Mouse (Mus musculus): ENCODE measurements at regions not wholly inside any gene's neighbourhood (a gene's known extent, or its start where the extent isn't known, plus 50 kb on each side); places are given as distances from the start of the nearest gene placed in this dataset.

DNA sequence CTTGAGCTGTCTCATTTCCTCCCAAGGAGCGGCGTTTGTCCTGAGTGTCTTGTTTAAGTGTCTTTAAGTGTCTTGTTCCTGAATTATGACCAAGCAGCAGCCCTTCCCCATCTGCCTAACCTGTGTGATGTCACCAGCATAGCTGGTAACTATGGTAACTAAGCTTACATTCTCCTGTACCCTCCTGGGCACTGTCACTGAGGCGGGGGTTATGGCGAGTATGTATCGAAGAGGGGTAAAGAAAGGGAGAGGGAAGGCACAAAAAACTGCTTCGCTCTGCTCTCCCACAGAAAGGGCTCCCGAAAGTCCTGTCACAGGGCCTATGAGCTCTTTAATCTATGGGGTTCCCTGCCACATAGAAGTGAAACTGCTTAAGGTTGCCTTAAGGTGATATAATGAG lies 89.6 kb downstream of the Ppp4r2 start:
- DNase-seq (ENCODE audit: low spot score): no peak

DNA sequence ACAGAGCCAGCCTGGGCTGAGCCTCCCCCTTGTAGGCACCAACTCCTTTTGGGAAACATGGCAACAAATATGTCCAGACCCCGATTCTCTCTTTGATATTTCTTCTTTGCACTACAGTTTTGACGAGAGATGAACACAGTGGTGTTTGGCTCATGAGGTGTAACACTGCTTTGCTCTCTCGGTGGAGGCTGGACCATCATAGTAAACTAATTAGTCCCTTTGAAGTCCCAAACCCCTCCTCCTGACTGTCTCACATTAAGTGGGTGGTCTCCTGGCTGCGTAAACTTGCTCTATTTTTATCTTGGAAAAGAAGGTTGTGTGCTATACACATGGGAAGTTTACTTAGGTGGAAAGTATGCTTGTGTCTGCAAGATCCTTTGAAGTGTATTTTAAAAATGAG lies 90.3 kb downstream of the Ppp4r2 start:
- DNase-seq (ENCODE audit: low spot score): no peak

DNA sequence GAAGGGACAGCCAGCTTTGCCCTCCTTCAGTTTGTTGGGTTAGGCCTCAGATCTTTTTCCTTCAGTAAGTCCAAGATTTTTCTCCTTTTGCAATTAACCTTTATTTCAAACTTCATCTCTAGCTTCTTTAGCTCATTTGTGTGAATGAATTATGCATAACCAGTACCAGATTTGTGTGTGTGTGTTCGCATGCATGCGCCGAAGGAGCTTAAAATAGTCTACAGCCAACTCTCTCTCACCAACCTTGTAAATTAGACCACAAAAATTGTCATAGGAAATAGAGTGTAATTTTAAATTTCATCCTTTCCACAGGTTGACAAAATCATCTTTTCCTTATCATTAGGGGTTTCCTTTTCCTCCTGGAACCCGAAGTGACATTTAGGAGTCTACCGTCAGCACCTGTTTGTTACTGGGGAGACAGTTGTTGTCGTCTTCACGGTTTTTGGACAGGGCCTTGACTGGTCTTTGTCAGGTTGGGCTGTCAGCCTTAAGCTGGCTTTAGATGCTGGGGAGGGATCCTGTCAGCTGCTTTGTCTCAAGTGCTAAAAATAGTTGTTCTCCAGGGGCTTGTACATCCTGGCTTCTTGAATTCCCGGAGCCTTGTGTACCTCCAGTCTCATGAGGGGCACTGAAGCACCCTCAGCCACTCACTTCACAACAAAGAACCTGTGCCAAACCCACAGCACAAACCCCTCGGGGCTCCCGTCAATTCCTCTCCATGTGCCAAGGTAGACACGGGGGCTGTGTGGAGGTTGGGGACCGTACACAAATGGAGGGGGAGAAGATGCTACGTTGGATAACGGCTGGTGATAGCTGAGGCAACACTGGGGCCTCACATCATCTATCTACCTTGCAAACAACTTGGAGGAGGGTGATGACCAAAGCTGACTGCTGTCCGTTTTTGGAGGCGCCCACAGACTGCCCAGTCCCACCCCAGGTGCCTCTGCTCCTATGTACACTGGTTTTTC lies 95.7 kb downstream of the Ppp4r2 start:
- no peak for DNase-seq (ENCODE audit: low spot score)

DNA sequence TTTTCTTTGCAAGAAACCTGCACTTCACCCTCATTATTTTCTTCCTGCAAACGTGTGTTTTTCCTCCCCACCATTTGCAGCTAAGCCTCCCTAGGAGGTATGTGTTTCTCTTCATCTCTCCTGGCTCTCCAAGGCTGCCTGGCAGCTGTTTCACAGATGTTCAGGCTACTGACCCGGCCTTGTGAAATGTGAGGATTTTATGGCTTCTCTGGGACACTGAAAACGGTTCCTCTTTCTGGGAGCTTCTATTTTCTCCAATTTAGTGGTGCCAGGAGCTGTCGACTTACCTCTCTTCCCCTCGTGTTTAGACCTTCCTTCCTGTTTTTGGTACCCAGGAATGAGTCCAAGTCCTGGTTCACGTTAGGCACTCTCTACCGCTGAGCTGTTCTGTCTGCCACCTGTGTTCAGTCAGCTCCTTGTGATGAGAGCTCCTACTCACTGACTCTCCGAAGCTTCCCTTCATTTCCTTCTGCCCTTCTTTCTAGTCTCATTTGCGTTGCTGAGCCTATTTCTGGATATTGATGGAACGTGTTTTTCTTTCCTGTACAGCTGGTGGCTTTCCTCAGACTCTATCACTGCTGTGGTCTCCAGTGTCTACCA lies 96.4 kb downstream of the Ppp4r2 start:
- peak; percentile 8 for DNase-seq (ENCODE audit: low spot score)

DNA sequence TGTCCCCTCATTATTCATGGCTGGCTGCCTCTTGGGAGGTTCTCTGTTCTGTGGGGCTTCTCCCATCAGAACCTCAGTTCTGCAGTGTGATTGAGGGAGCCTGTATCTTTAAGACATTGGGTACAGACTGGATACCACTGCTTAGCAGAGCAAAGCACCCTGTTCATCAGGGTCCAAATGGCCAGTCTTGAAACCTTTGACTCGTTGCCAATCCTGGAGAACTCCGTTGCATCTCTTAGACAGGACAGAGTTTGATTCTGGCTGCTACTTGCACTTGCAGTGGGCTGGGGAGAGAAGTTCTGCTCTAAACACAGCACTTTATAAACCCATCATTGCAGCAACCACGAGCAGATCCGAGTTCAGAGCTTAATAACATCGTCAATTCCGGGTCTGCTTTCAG lies 97.3 kb downstream of the Ppp4r2 start:
- no peak for DNase-seq (ENCODE audit: low spot score)

DNA sequence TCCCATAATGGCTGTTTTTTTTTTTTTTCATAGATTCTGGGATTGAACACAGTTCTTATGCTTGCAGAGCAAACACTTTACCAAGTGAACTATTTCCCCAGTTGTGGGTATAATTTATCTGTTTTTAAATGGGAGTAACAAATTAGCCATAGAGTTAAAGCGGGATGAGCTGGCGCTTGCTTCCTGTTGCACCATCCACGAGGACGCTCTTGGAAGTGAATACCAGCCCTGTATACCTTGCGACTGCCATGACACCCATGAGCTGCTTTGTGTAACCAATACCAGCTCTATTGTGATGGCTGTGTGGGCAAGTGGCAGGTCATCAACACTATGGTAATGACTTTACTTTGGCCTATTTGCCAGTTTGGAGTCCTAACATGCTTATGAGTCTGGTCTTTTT lies 101.0 kb downstream of the Ppp4r2 start:
- DNase-seq (ENCODE audit: low spot score): no peak

DNA sequence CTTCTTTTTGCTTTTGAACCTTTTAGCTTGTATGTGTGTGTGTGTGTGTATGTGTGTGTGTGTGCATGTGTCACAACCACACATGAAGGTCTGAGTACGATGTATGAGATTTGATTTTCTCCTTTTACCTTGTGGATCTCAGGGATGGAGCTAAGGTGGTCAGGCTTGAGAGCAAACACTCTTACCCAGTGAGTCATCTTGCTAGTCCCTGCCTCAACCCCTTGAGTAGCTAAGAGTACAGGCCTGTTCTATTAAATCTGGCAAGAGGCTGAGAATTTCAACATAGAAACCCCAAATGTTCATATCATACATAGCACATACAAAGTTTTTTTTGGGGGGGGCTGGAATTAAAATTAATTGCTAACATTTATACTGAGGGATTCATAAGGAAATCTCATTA lies 104.4 kb downstream of the Ppp4r2 start:
- no peak for DNase-seq (ENCODE audit: low spot score)

DNA sequence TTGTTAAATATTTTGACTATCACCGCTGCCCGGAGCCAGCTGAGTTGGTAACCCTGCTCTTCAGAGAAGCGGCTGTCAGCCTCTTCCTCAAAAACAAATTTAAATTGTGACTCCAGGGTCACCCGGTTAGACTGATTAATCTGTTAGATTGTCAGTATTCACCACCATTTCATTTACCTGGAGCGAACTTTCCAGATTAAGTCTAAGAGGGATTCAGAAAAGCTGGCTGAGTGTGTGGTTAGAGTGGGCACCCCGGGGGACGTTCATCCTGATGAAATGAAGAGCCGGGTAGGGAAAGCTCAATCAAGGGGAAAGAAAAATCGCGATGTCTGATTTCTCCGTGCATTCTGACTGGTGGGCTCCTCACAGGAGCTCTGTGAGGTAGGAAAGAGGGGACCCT lies 105.0 kb downstream of the Ppp4r2 start:
- no peak for DNase-seq (ENCODE audit: low spot score)

DNA sequence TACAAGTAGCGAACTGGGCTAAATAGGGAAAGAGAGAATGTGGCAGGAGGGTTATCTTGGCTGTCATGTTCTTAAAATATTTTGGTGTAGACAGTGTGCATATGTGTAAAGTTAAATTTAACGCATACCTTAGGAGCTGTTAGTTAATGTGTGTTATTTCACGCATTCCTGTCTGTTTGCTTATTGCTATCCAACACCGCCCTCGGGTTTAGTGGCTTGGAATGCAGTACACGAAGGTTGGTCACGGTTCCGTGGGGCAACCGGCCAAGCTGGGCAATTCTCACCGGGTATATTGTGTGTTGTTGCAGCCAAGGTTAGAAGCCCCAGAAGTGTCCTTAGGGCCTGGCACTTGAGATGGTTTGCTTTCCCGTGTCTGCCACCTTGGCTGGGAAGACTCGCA lies 105.6 kb downstream of the Ppp4r2 start:
- no peak for DNase-seq (ENCODE audit: low spot score)

DNA sequence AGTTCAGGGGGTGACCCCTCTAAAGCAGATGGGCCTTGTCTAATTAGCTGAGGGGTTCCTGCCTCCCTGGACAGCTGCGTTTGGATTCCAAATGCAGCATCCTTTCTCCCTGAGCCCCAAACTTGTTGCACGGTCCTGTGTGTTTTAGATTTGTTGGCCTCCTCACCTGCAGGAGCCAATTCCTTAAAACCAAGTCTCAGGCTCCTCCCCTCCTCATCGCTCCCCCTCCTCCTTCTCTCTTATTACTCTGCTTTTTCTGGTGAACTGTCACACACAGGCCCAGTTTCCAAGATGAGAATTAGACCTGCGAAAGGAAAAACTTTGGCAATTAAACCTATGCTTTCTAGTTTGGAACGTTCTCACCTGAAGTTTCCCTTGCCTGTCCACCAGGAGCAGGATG lies 106.3 kb downstream of the Ppp4r2 start:
- DNase-seq (ENCODE audit: low spot score): no peak

DNA sequence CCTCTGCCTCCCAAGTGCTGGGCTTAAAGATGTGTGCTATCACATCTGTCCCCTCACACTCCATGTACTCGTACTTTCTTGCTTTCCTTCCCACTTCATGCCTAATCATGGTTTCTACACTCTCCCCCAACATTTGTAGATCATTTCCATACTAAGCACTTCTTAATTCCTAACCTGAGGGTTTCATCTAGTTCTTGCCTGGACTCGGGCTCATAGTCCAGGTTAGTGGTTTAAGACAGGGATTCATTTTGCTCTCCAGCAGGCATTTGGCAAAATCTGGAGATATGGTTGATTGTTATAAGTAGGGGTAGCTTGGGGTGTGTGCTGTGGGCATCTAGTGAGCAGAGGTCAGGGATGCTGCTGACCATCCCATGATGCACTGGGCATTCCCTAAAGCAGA lies 108.3 kb downstream of the Ppp4r2 start:
- DNase-seq (ENCODE audit: low spot score): no peak

DNA sequence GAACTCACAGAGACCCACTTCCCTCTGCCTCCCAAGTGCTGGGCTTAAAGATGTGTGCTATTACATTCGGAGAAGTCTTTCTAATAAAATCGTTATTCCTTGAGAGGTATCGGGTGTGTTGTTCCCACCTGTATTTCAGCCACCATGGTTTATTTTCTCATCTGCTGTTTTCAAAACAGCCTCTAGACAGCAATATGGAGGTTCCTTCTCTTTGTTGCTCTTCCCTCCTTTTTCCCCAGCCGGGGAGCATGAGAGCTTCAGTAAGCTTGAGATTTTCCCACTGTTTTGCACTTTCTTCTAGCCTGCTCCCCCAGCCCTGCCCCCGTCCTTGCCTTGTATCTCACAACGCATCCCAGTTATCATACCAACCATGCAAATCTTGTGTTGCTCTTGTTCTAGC lies 109.5 kb downstream of the Ppp4r2 start:
- DNase-seq (ENCODE audit: low spot score): no peak

DNA sequence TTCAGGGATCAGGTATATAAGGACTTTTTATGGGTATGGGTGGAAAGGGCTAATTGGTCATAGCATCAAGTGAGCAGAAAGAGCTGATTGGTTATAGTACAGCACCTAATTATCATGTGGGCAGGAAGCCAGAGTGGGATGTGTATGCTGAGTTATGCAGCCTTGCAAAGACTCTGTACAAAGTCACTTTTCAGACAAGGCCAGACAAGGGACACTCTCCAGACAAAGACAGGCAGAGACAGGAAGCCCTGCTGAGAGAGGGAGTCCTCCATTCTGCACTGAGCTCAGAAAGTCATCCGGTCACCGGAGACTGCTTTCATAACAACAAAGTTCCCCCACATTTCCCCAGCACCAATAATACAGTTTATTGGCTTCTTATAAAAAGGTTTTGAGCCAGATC lies 112.4 kb downstream of the Ppp4r2 start:
- no peak for DNase-seq (ENCODE audit: low spot score)

DNA sequence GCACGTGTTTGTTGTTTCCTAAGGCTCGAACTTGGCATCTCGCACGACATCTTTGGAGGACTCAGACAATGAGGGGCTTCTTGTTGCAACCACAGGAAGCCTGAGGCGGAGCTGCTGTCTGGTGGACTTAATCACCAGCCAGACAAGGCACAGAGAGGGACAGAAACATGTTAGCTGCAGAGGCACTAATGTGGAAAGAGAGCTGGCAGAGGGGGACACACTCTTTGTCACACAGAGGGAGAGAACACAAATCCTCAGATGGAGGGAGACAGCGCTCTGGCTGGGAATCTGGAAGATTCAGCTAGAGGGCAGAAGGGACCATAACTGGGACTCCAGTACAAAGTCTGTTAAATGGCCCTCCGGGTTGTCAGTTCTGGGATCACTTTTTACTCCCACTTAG lies 114.9 kb downstream of the Ppp4r2 start:
- DNase-seq (ENCODE audit: low spot score): no peak

DNA sequence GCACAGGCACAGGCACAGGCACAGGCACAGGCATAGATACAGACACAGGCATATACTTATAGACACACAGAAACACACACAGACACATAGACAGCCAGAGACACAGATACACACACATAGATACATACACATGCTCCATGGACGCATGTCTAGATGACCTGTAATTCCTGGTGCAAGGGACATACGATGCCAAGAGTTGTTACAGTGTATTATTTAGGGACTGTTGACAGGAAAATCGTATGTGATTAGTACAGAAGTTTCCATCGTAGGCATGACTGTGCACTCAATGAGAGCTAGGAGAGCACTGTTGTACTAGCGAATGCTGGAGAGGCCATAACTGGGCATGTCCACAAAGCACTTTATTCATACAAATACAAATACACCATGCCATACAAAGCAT lies 118.2 kb downstream of the Ppp4r2 start:
- DNase-seq (ENCODE audit: low spot score): no peak

DNA sequence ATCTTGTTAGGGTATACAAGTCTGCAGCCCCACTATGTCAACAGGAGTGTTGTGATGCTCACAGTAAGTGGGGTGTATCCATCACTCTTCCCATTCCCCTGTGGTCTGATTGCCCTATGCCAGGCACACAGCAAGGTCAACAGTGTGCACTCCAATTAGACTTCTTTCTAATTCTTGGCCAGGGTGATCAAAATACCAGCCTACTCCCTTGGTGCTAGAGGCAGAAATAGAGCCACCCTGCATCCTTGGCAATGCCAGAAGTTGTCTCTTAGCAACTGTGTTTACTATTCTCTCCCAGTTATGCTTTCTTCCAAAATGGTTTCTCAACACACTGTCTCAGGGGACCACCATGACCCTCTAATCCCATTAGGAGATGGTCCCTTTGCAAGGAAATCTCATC lies 119.0 kb downstream of the Ppp4r2 start:
- no peak for DNase-seq (ENCODE audit: low spot score)

DNA sequence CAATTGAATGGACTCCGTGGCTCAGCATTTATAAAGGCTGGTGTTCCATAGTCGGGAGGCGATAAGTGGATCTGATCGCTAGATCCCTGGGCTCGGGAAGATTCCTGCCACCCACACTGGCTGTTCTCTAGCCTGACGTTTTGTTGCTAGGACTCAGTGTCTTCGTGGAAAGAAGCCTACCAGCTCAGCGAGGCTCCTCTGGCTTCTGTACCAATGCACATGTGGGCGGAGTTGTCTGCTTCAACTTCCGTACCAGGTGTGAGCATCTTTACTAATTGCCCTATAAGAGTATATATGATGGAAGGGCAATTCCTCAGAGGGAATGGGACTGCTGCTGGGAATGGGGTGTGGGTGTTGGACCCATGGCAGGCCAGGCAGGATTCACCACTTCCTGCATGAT lies 121.1 kb downstream of the Ppp4r2 start:
- no peak for DNase-seq (ENCODE audit: low spot score)

DNA sequence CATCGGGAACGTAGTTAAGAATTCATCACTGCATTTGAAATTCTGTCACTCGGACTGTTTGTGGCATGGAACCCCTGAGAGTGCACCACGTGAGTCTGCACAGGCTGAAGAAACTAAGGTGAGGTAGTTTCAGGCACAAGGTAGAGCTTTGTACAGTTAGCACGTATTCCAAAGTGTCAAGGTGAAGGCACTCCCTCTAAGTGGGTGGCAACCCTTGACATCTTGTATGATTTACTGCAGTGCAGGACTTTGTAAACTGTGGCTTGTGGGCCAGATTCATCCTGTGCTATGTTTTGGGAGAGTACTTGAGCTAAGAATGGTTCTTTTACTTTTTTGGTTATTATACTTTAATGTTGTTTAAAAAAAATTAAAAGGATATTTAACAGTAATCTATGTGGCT lies 133.1 kb downstream of the Ppp4r2 start:
- DNase-seq (ENCODE audit: low spot score): no peak

DNA sequence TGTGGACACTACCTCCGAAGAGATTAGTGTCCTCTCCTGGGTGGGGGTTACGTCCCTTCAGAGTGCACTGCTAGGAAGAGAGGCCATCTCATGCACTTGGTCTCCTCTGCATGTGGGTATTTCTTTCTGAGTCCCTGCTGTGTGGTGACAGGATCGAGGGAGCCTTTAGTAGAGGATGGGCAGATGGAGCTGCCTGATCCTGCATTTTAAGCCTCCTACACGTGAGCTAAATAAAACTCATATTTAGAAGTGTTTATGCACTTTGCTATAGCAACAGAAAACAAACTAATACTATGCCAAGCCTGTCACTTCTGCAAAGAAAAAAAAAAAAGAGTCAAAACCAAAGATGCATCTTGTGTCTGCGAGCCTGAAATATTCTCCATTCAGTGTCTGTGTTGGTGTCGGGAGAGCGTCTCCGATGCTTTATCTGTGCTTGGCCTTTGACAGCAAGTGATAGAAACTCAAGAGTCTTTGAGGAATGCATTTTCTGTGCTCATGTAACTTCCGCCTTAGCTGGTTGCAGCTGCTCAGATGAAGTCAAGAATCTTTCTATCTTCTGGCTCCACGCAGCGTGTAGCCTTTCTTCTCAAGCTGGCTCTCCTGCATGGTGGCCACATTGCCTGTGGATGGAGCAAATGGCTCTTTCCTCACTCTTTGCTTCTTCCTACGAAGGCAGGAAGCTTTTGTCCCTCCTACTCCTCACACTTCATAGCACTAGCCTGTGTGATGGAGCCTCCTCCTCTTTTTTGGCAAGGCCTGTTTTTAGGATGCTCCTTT lies 134.8 kb downstream of the Ppp4r2 start:
- no peak for DNase-seq (ENCODE audit: low spot score)

DNA sequence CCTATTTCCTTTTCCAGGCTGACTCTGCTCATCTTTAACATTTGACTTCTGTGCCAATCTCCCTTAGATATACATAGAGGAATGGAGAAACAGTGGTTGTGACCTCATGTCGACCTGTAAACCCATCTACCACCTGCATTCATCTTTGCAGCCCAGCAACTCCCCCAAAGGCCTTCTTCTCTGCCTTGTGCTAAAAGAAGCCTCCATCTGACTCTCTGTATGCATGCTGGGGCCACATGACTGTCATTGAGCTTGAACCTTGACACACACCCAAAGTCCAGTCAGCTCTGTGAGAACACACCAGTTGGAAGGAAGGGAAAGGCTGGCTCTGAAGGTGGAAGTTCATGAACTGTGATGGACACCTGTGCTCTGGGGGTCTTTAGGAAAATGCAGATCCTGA lies 135.5 kb downstream of the Ppp4r2 start:
- DNase-seq (ENCODE audit: low spot score): no peak

DNA sequence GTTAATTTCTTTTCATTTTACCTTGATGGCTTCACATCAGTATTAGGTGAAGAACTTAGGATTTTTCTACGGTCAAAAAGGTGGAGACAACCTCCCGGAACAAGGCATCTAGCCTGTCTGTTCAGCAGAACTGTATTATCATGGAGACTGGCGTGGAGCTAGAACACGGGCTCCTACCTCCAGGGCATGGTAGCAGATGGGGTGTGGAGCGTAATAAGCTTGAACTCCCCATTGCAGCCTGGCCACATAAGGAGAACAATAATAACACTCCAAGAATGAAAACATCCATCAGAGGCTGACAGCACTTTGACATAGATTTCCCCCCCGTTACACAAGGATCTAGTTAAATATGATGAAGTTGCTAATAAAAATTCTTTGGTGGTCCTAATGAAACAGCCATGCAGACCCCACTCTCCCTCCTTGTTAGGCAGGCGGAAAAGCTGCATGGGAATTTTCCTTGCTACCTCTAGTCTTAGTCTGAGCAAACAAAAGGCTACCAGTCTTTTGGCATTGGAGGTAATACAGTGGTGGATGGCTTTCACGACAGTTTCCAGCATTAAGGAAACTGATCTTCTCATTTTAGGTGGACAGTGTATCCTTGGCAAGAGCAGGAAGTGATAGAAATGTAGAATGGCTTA lies 137.5 kb downstream of the Ppp4r2 start:
- no peak for DNase-seq (ENCODE audit: low spot score)

DNA sequence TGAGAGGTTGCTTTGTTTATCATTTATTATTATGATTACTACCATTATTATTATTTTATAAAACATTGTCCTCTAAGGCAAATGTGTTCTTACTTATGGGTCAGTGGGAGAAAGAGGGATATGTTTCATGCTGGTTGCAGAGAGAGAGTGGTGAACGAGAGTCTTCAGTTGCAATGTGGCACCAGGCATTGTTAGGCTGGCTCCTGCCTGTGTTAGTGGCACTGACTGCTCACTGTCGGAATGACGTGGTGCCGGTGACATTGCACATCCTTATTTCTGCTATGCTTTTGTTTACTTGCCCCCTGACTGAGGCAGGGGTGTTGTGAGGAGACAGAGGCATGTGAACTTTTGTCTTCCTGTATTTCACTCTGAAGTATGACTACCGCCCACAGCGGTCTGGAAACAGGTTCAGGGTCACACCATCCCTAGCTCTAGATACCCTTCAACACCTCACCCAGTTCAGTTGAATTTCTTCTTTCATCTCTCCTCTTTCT lies 138.1 kb downstream of the Ppp4r2 start:
- no peak for DNase-seq (ENCODE audit: low spot score)
